Mouse (Mus musculus) kidney, adult 8-10 months (tissue): ENCODE data around the gene Rbmxl1.
"Not testable (repeated sequence)": the region's sequence is repeated elsewhere in the genome, so short reads cannot be mapped to it uniquely, and the experiment has no call there.

Experiments used
- DNase-seq, 2 experiments: peaks; one replicate each; pipeline ENCODE4 v3.0.0; 2022

Rbmxl1 gene

GRCm38 (mm10) chr8:78508719-78509272, at the start of gene Rbmxl1:
Gene Rbmxl1, minus strand, starts transcription at chr8:78508898.
- peak; percentile 73 to 88 for DNase-seq

GRCm38 (mm10) chr8:78556773-78557434, 48.2 kb upstream of the Rbmxl1 start:
- no peak for DNase-seq

- no peak for DNase-seq
Measured at GRCm38 (mm10) chr8:78555817-78556216, 47.1 kb upstream of the Rbmxl1 start.

- no peak for DNase-seq
Measured at GRCm38 (mm10) chr8:78550752-78551134, 42.0 kb upstream of the Rbmxl1 start.

- DNase-seq = no peak
Measured at GRCm38 (mm10) chr8:78549971-78550751, 41.5 kb upstream of the Rbmxl1 start.

- DNase-seq = not testable (repeated sequence)
Measured at GRCm38 (mm10) chr8:78545153-78545817, 36.6 kb upstream of the Rbmxl1 start.

- DNase-seq = no peak
Measured at GRCm38 (mm10) chr8:78544545-78544944, 35.8 kb upstream of the Rbmxl1 start.

- DNase-seq = no peak
Measured at GRCm38 (mm10) chr8:78543621-78544020, 34.9 kb upstream of the Rbmxl1 start.

GRCm38 (mm10) chr8:78542670-78543069, 34.0 kb upstream of the Rbmxl1 start:
- not testable (repeated sequence) for DNase-seq

- no peak for DNase-seq
Measured at GRCm38 (mm10) chr8:78537795-78538194, 29.1 kb upstream of the Rbmxl1 start.

GRCm38 (mm10) chr8:78536716-78537115, 28.0 kb upstream of the Rbmxl1 start:
- no peak for DNase-seq

- DNase-seq = no peak
Measured at GRCm38 (mm10) chr8:78533981-78534380, 25.3 kb upstream of the Rbmxl1 start.

- DNase-seq = no peak
Measured at GRCm38 (mm10) chr8:78515132-78515531, 6.4 kb upstream of the Rbmxl1 start.

- no peak for DNase-seq
Measured at GRCm38 (mm10) chr8:78514706-78515105, 6.0 kb upstream of the Rbmxl1 start.

GRCm38 (mm10) chr8:78513106-78513505, 4.4 kb upstream of the Rbmxl1 start:
- DNase-seq = no peak

- DNase-seq = no peak
Measured at GRCm38 (mm10) chr8:78510926-78511325, 2.2 kb upstream of the Rbmxl1 start.

GRCm38 (mm10) chr8:78510094-78510493, 1.4 kb upstream of the Rbmxl1 start:
- peak in 1 of 2 experiments; percentile 4 for DNase-seq

- DNase-seq = peak; percentile 75 to 84
Measured at GRCm38 (mm10) chr8:78509273-78510031, 754 bp upstream of the Rbmxl1 start, which contains the start of gene Slc10a7. Gene Slc10a7, plus strand, starts transcription at chr8:78509346.

GRCm38 (mm10) chr8:78507979-78508718, 549 bp downstream of the Rbmxl1 start:
- no peak for DNase-seq

GRCm38 (mm10) chr8:78502706-78503105, 6.0 kb downstream of the Rbmxl1 start:
- DNase-seq = no peak

GRCm38 (mm10) chr8:78496273-78496672, 12.4 kb downstream of the Rbmxl1 start:
- DNase-seq = not testable (repeated sequence)

GRCm38 (mm10) chr8:78493031-78493430, 15.7 kb downstream of the Rbmxl1 start:
- no peak for DNase-seq
